Mouse (Mus musculus): ENCODE measurements around the gene Zswim1. TPM values are rescaled to one million over a fixed set of nuclear protein-coding genes. Genes with fewer than 3 reads are reported as not detected.
A peak's percentile ranks its signal among the peaks of the same experiment; 100 is the strongest.

The Zswim1 gene
- 0.69 and 0.71 TPM in 2 replicates for polyA plus RNA-seq (2012)

- TF ChIP-seq GATA1 (IDR thresholded peaks at IDR 0.05; ENCODE audit: low read length) (no peak), TAL1 (IDR thresholded peaks at IDR 0.05; ENCODE audit: low read length) (no peak)
- Histone ChIP-seq H3K4me3 (replicated peaks) (peak within 1 kb of the TSS; percentile 82), H3K9me3 (ENCODE audit: control insufficient read depth, low read length) (peaks cover 5% of the 10 kb centered on the region; the same call in 1 of the 2 replicates), H3K27me3 (ENCODE audit: control insufficient read depth) (no peaks in the 10 kb centered on the region), H3K36me3 (ENCODE audit: control insufficient read depth) (peaks cover 63% of the 10 kb centered on the region), H3K4me1 (ENCODE audit: control insufficient read depth) (peaks cover 50% of the 10 kb centered on the region)
These were observed at the start of gene Zswim1 for GRCm38 (mm10) chr2:164822636-164823165. Zswim1 (plus strand) TSS chr2:164822686.

DNA sequence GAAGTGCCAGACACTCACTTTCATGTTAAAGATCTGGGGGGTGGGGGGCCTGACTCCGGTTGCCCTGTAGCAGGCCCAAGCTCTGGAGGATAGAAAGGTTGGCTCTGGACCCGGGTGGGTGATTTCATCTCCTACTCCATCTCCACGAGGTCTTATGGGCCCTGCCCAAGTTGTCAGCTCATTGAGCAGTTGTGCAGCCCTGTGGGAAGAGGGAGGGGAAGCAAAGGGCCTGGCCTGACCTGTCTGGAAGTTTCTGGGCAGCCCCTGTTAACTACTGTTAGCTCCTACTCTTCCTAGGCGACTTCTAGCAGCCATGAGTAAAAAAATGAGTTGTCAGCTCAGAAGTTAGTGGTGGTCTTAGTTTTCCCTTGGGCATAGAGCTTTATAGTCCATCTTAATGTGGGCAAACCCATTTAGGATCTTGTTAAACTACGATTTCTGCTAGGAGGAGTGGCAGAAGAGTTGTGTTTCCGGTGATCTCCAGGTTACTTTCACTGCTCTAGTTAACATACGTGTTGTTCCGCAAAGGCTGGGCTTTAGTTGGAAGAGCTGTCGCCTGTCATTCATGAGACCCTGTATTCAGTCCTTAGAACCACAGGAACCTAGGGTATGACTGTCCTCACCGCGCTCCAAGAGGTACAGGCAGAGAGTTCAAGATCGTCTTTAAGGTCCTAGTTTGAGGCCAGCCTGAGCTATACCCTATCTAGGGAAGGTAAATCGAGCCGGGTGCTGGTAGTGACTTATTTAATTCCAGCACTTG, 49.1 kb upstream of the Zswim1 start:
- TF ChIP-seq GATA1 (IDR thresholded peaks at IDR 0.05; ENCODE audit: low read length) = no peak
- no peak for TF ChIP-seq TAL1 (IDR thresholded peaks at IDR 0.05; ENCODE audit: low read length)
- peaks cover 27% of the 10 kb centered on the region for H3K27me3 ChIP-seq (ENCODE audit: control insufficient read depth)
- H3K36me3 ChIP-seq (ENCODE audit: control insufficient read depth) = peaks cover 59% of the 10 kb centered on the region
- H3K4me1 ChIP-seq (ENCODE audit: control insufficient read depth) = peaks cover 64% of the 10 kb centered on the region
- peak overlapping the region; percentile 74 for H3K4me3 ChIP-seq (replicated peaks)
- peaks cover 4% of the 10 kb centered on the region; the same call in 1 of the 2 replicates for H3K9me3 ChIP-seq (ENCODE audit: control insufficient read depth, low read length)

- H3K4me1 ChIP-seq (ENCODE audit: control insufficient read depth) = peaks cover 63% of the 10 kb centered on the region
- H3K4me3 ChIP-seq (replicated peaks) = peak overlapping the region; percentile 74
- peaks cover 4% of the 10 kb centered on the region; the same call in 1 of the 2 replicates for H3K9me3 ChIP-seq (ENCODE audit: control insufficient read depth, low read length)
- no peak for TF ChIP-seq TAL1 (IDR thresholded peaks at IDR 0.05; ENCODE audit: low read length)
- peak; percentile 71 for TF ChIP-seq GATA1 (IDR thresholded peaks at IDR 0.05; ENCODE audit: low read length)
- peaks cover 32% of the 10 kb centered on the region for H3K27me3 ChIP-seq (ENCODE audit: control insufficient read depth)
- H3K36me3 ChIP-seq (ENCODE audit: control insufficient read depth) = peaks cover 57% of the 10 kb centered on the region
These were observed 48.5 kb upstream of the Zswim1 start for GRCm38 (mm10) chr2:164773989-164774364.

DNA sequence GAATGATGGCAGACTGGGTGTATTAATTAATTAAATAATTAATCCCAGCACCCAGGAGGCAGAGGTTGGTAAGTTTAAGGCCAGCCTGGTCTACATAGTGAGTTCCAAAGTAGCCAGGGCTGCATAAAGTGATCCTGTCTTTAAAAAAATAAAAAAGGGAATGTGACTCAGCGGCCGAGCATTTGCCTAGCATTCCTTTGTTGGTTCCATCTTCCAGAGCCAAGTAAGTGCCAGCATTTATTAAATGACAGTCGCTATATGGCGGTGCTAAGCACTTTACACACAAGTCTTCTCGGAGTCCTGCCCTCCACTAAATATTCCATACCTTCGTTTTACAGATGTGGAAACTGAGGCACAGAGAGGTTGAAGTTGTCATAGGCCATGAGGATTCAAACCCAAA, 46.4 kb upstream of the Zswim1 start:
- no peak overlapping the region for H3K4me3 ChIP-seq (replicated peaks)
- H3K27me3 ChIP-seq (ENCODE audit: control insufficient read depth) = peaks cover 49% of the 10 kb centered on the region
- peaks cover 43% of the 10 kb centered on the region for H3K36me3 ChIP-seq (ENCODE audit: control insufficient read depth)
- peaks cover 54% of the 10 kb centered on the region for H3K4me1 ChIP-seq (ENCODE audit: control insufficient read depth)
- TF ChIP-seq TAL1 (IDR thresholded peaks at IDR 0.05; ENCODE audit: low read length) (no peak), GATA1 (IDR thresholded peaks at IDR 0.05; ENCODE audit: low read length) (no peak)
- H3K9me3 ChIP-seq (ENCODE audit: control insufficient read depth, low read length) = peaks cover 4% of the 10 kb centered on the region; the same call in 1 of the 2 replicates

DNA sequence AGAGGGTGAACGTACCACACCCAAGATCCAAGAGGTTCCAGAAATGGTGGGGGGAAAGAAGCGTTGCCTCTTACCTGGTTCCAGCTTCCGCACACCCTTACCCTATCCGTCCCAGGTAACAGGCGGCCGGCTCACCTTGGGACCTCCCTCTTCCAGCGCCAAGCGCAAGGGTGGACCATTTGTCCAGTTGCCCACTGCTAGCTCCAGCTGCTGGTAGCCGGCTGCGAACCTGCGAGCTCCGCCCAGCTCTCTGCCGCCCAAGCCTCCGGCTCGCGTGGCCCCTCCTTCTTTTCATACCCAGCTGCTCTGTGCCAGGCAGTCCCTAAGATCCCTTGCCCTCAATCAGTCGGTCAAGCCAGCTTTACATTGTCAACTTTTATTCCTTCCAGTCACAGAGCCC, 45.7 kb upstream of the Zswim1 start:
- peaks cover 47% of the 10 kb centered on the region for H3K4me1 ChIP-seq (ENCODE audit: control insufficient read depth)
- H3K27me3 ChIP-seq (ENCODE audit: control insufficient read depth) = peaks cover 55% of the 10 kb centered on the region
- H3K36me3 ChIP-seq (ENCODE audit: control insufficient read depth) = peaks cover 36% of the 10 kb centered on the region
- H3K9me3 ChIP-seq (ENCODE audit: control insufficient read depth, low read length) = peaks cover 4% of the 10 kb centered on the region; the same call in 1 of the 2 replicates
- H3K4me3 ChIP-seq (replicated peaks) = no peak overlapping the region
- TF ChIP-seq GATA1 (IDR thresholded peaks at IDR 0.05; ENCODE audit: low read length) (no peak), TAL1 (IDR thresholded peaks at IDR 0.05; ENCODE audit: low read length) (no peak)

DNA sequence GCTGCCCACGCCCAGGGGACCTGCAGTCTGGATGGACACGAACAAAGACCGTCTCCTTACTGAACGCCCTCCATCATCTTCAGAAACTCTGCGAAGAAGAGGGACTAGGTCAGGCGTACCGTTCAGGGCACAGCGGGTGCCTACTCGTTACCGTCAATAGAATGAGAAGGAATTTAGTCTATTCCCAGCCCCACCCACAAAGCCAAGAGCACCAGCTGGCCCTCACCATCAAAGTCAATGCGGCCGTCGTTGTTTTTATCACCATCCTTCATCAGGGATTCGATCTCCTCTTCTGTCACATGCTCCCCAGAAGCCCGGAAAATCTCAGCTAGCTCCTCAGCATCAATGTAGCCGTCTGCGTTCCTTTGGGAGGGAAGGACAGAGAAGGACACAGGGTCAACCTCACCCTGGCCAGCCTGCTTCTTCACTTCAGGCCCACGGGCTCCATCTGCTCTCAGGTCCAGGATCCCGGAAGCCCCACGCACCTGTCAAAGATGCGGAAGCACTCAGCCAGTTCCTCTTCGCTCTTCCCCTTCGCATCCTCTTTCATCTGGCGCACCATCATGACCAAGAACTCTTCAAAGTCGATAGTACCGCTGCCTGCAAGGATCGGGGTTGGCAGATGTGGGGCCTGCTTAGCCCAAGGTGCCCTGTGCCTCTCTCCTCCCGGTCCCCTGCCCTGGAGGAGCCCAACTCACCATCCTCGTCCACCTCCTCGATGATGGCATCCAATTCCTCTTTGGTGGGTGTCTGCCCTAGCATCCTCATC, 45.1 kb upstream of the Zswim1 start:
- peaks cover 61% of the 10 kb centered on the region for H3K27me3 ChIP-seq (ENCODE audit: control insufficient read depth)
- H3K4me1 ChIP-seq (ENCODE audit: control insufficient read depth) = peaks cover 43% of the 10 kb centered on the region
- H3K4me3 ChIP-seq (replicated peaks) = no peak overlapping the region
- TF ChIP-seq GATA1 (IDR thresholded peaks at IDR 0.05; ENCODE audit: low read length) (no peak), TAL1 (IDR thresholded peaks at IDR 0.05; ENCODE audit: low read length) (no peak)
- peaks cover 30% of the 10 kb centered on the region for H3K36me3 ChIP-seq (ENCODE audit: control insufficient read depth)
- H3K9me3 ChIP-seq (ENCODE audit: control insufficient read depth, low read length) = peaks cover 4% of the 10 kb centered on the region; the same call in 1 of the 2 replicates

GRCm38 (mm10) chr2:164778015-164778287, 44.5 kb upstream of the Zswim1 start:
- peaks cover 25% of the 10 kb centered on the region for H3K36me3 ChIP-seq (ENCODE audit: control insufficient read depth)
- H3K9me3 ChIP-seq (ENCODE audit: control insufficient read depth, low read length) = peaks cover 4% of the 10 kb centered on the region; the same call in 1 of the 2 replicates
- H3K27me3 ChIP-seq (ENCODE audit: control insufficient read depth) = peaks cover 66% of the 10 kb centered on the region
- TF ChIP-seq GATA1 (IDR thresholded peaks at IDR 0.05; ENCODE audit: low read length) (no peak), TAL1 (IDR thresholded peaks at IDR 0.05; ENCODE audit: low read length) (no peak)
- peaks cover 38% of the 10 kb centered on the region for H3K4me1 ChIP-seq (ENCODE audit: control insufficient read depth)
- H3K4me3 ChIP-seq (replicated peaks) = no peak overlapping the region

GRCm38 (mm10) chr2:164778809-164779208, 43.7 kb upstream of the Zswim1 start:
- peaks cover 4% of the 10 kb centered on the region; the same call in 1 of the 2 replicates for H3K9me3 ChIP-seq (ENCODE audit: control insufficient read depth, low read length)
- peaks cover 73% of the 10 kb centered on the region for H3K27me3 ChIP-seq (ENCODE audit: control insufficient read depth)
- H3K36me3 ChIP-seq (ENCODE audit: control insufficient read depth) = peaks cover 16% of the 10 kb centered on the region
- H3K4me3 ChIP-seq (replicated peaks) = no peak overlapping the region
- no peak for TF ChIP-seq TAL1 (IDR thresholded peaks at IDR 0.05; ENCODE audit: low read length)
- no peak for TF ChIP-seq GATA1 (IDR thresholded peaks at IDR 0.05; ENCODE audit: low read length)
- peaks cover 31% of the 10 kb centered on the region for H3K4me1 ChIP-seq (ENCODE audit: control insufficient read depth)

All from erythroblast, embryonic 14.5 days (primary cell).